Mouse (Mus musculus) midbrain, embryonic 15.5 days (tissue): Measurements from ENCODE around the gene Mob2. TPM values are rescaled to one million over a fixed set of nuclear protein-coding genes. Genes with fewer than 3 reads are reported as not detected.

ENCODE experiments used
- microRNA-seq: library from miRNA; unstranded; fragments of <30 nt; microRNA quantifications from one replicate; pipeline ENCODE4, GENCODE M21; 2016
- polyA plus RNA-seq: library from polyadenylated mRNA; unstranded; fragments of >200 nt; fragmentation: Nextera tagmentation; extraction: Ambion mirVana; gene quantifications from 2 replicates; pipeline ENCODE4 v1.2.1, GENCODE M21; 2015

Mob2 gene
- polyA plus RNA-seq, 1 experiment from 2014 or later, result 53.9 TPM

Small RNA genes within 50 kb of the gene (microRNA-seq; reads per million reads assigned to microRNA genes)
- gene Mir3104, result not detected

Other genes with a start within 250 kb of the Mob2 start
- 0.03 and 0.04 TPM in 2 replicates for gene Muc5b, start 222.0 kb downstream of the Mob2 start, polyA plus RNA-seq
- 82.6 TPM in 2 replicates for gene Tollip, start 142.6 kb downstream of the Mob2 start, polyA plus RNA-seq
- gene Brsk2, start 111.3 kb downstream of the Mob2 start, polyA plus RNA-seq, result 24.7 and 25.9 TPM in 2 replicates
- 134 and 135 TPM in 2 replicates for gene Dusp8, start 34.8 kb upstream of the Mob2 start, polyA plus RNA-seq
- 0.36 and 0.65 TPM in 2 replicates for gene Gm45618, start 59.7 kb upstream of the Mob2 start, polyA plus RNA-seq
- not detected in 2 replicates for gene Gm39115, start 75.0 kb upstream of the Mob2 start, polyA plus RNA-seq
- not detected in 2 replicates for gene Gm45337, start 83.5 kb upstream of the Mob2 start, polyA plus RNA-seq
- not detected in 2 replicates for gene Gm29735, start 96.0 kb upstream of the Mob2 start, polyA plus RNA-seq
- not detected in 2 replicates for gene Gm4553, start 104.7 kb upstream of the Mob2 start, polyA plus RNA-seq
- not detected in 2 replicates for gene Krtap5-2, start 114.9 kb upstream of the Mob2 start, polyA plus RNA-seq
- not detected in 2 replicates for gene Gm10153, start 129.3 kb upstream of the Mob2 start, polyA plus RNA-seq
- gene Krtap5-3, start 140.3 kb upstream of the Mob2 start, polyA plus RNA-seq, result not detected in 2 replicates
- not detected in 2 replicates for gene Gm7579, start 150.8 kb upstream of the Mob2 start, polyA plus RNA-seq
- not detected in 2 replicates for gene Krtap5-5, start 168.9 kb upstream of the Mob2 start, polyA plus RNA-seq
- gene Gm40460, start 180.0 kb upstream of the Mob2 start, polyA plus RNA-seq, result not detected in 2 replicates
- not detected in 2 replicates for gene Gm2431, start 197.3 kb upstream of the Mob2 start, polyA plus RNA-seq
- gene Gm4559, start 213.3 kb upstream of the Mob2 start, polyA plus RNA-seq, result not detected in 2 replicates
- not detected in 2 replicates for gene Krtap5-1, start 236.1 kb upstream of the Mob2 start, polyA plus RNA-seq
- gene Krtap5-4, start 242.5 kb upstream of the Mob2 start, polyA plus RNA-seq, result not detected in 2 replicates